Mouse (Mus musculus) heart, adult 2 months (tissue): ENCODE measurements around the gene Mpdu1. TPM values are rescaled to one million over a fixed set of nuclear protein-coding genes. Genes with fewer than 3 reads are reported as not detected.

ENCODE experiments used
- DNase-seq, 2 experiments: peaks; one replicate each; pipeline ENCODE4 v3.0.0; 2021
- H3K27ac ChIP-seq: fragments of 200-600 bp; 2 replicates; pipeline ENCODE4 v1.8.1; 2022
- H3K27me3 ChIP-seq: fragments of 200-500 bp; 2 replicates; pipeline ENCODE4 v1.6.1; 2012; ENCODE audit warnings: mild to moderate bottlenecking, low read length, inconsistent platforms, mixed read lengths; ENCODE audit not compliant: control insufficient read depth, insufficient read depth
- H3K36me3 ChIP-seq: fragments of 200-500 bp; 2 replicates; pipeline ENCODE4 v1.6.1; 2012; ENCODE audit warnings: low read length, inconsistent platforms; ENCODE audit not compliant: control insufficient read depth, insufficient read depth
- H3K4me1 ChIP-seq: fragments of 200-500 bp; 2 replicates; pipeline ENCODE4 v1.6.1; 2011; ENCODE audit warnings: low read length; ENCODE audit not compliant: control insufficient read depth, insufficient read depth
- H3K4me3 ChIP-seq: fragments of 200-600 bp; 2 replicates; pipeline ENCODE4 v1.8.1; 2022
- H3K79me2 ChIP-seq: fragments of 200-500 bp; replicated peaks from 2 replicates; pipeline ENCODE4 v1.6.1; 2012; ENCODE audit warnings: mild to moderate bottlenecking, inconsistent platforms, low read length, moderate library complexity, mixed read lengths; ENCODE audit not compliant: control insufficient read depth, insufficient read depth
- H3K9ac ChIP-seq: fragments of 200-500 bp; 2 replicates; pipeline ENCODE4 v1.6.1; 2012; ENCODE audit warnings: low read depth, mild to moderate bottlenecking, control low read depth, inconsistent platforms, low read length, mixed read lengths
- CTCF ChIP-seq: fragments of 200-600 bp; IDR thresholded peaks from 2 replicates; pipeline ENCODE4 v1.8.1; 2022; ENCODE audit warnings: antibody characterized with exemption, mild to moderate bottlenecking, moderate library complexity
- EP300 ChIP-seq: fragments of 200-500 bp; IDR thresholded peaks from 2 replicates; pipeline ENCODE4 v1.6.1; 2011; ENCODE audit warnings: low read depth, low read length, control low read depth; ENCODE audit not compliant: insufficient read depth
- POLR2A ChIP-seq: fragments of 200-500 bp; IDR thresholded peaks from 2 replicates; pipeline ENCODE4 v1.6.1; 2011; ENCODE audit warnings: mild to moderate bottlenecking, low read depth, low read length, control low read depth; ENCODE audit not compliant: insufficient read depth
- WGBS: fragments of 180-500 bp; shearing (Covaris S2); methylation state at CpG from one replicate; pipeline ENCODE4 v1.1.7; 2018; 5-methylcytosine and 5-hydroxymethylcytosine counted together
- intact Hi-C: fragments of 180-260 bp; cut with DNase I; formaldehyde crosslinking; loops from one replicate; pipeline ENCODE4 v1.15.1; 2025
- polyA plus RNA-seq: library from polyadenylated mRNA; depleted of rRNA; stranded (reverse); fragments of >200 nt; gene quantifications from 2 replicates; pipeline ENCODE4 v1.2.3, GENCODE M21; 2012
- total RNA-seq, 2 experiments: library from RNA; stranded (reverse); gene quantifications; 2 replicates each; pipeline ENCODE4 v1.2.3; 2021

Gene Mpdu1
- total and polyA plus RNA-seq, 3 experiments, result 13.7 to 40.8 (median 14.2) TPM

DNA sequence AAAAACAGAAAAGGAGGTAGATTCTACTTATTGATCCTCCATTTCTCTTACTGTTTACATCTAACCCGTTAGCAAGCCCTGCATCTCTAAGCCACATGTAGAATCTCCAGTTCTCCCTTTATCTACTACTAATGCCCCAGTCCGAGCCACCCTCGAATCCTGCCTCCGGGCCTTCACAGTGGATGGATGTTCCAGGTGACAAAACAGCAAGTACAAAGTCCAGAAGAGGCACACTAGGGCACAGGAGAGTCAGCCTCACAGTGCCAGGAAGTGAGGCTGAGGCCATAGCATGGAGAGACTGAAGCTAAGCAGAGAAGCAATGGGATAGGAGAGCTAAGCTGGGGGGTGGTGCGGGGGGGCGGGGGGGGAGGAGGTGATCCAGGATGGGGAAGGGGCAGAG lies 30.4 kb upstream of the Mpdu1 start:
- TF ChIP-seq EP300, result no peak
- no peak for TF ChIP-seq CTCF
- TF ChIP-seq POLR2A, result no peak
- no peaks in the 10 kb centered on the region for H3K79me2 ChIP-seq
- intact Hi-C loops, result no loop called here
- H3K36me3 ChIP-seq, result no peaks in the 10 kb centered on the region
- no peak overlapping the region for H3K4me3 ChIP-seq
- 0 out of 2 replicates have a peak overlapping the region, but pooled peaks have one; percentile 20 for H3K27ac ChIP-seq
- DNase-seq, result no peak
- H3K4me1 ChIP-seq, result peaks cover 9% of the 10 kb centered on the region
- WGBS, result 77% methylated on average over 6 of the region's 6 CpGs
- H3K9ac ChIP-seq, result no peak overlapping the region
- H3K27me3 ChIP-seq, result no peaks in the 10 kb centered on the region

DNA sequence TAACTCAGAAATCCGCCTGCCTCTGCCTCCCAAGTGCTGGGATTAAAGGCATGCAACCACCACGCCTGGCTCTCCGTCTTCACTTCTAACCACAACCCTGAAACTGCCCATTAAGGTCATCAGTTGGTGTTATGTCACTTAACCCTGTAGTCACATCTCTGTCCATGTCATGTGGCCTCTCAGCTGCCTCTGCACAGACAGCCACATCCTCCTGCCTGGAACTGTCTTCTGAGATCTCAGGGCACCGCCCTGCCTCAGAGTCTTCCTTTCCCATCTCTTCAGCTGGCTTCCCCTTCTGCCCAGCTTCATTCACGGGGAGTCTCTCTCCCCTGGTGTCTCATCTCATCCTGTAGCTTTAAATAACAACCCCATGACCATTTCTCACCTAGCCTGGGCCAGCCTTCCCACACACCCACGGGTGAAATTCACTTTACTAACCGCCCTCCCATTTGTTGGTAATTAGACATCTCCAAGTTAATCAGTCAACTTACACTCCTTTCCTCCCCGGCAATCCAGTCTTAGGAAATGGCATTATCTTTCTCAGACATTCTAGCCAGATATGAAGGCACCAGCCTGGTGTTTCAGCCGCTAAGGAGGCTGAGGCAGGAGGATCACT lies 29.9 kb upstream of the Mpdu1 start:
- peak in 1 of 2 experiments; percentile 52 for DNase-seq
- TF ChIP-seq POLR2A (0 out of 2 replicates have a peak, but pooled peaks have one; percentile 16), CTCF (no peak)
- 71% methylated on average over 9 of the region's 9 CpGs for WGBS
- H3K4me1 ChIP-seq, result peaks cover 9% of the 10 kb centered on the region
- no peaks in the 10 kb centered on the region for H3K79me2 ChIP-seq
- H3K9ac ChIP-seq, result no peak overlapping the region
- H3K27me3 ChIP-seq, result no peaks in the 10 kb centered on the region
- H3K36me3 ChIP-seq, result no peaks in the 10 kb centered on the region
- no peak overlapping the region for H3K4me3 ChIP-seq
- intact Hi-C loops, result no loop called here
- H3K27ac ChIP-seq, result no peak overlapping the region

DNA sequence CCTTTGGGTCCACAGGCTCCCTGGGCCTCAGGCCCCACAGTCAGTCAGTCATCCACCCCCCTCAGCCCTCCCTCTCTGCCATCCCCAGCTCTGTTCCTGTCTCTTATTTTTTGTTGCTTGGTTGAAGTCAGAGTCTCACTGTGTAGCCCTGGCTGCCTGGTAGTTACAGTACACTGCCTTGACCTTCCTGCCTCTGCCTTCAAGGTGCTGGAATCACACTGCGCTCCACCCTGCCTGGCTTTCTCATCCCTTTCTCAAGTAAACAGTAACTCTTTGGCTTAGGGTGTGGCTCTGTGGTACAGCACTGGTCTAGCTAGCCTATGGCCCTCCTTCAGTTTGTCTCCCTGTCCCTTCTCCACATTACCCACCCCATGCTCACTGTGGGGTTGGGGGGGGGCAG lies 27.4 kb upstream of the Mpdu1 start:
- Histone ChIP-seq H3K27ac (no peak overlapping the region; the same call in 1 of the 2 replicates), H3K27me3 (no peaks in the 10 kb centered on the region), H3K4me1 (peaks cover 20% of the 10 kb centered on the region), H3K36me3 (no peaks in the 10 kb centered on the region), H3K9ac (no peak overlapping the region), H3K79me2 (no peaks in the 10 kb centered on the region), H3K4me3 (no peak overlapping the region)
- no peak for DNase-seq
- intact Hi-C loops, result no loop called here
- 0 out of 2 replicates have a peak, but pooled peaks have one; percentile 5 for TF ChIP-seq POLR2A
- no peak for TF ChIP-seq CTCF
- TF ChIP-seq EP300, result no peak
- WGBS, result 96% methylated on average over 1 of the region's 1 CpGs

DNA sequence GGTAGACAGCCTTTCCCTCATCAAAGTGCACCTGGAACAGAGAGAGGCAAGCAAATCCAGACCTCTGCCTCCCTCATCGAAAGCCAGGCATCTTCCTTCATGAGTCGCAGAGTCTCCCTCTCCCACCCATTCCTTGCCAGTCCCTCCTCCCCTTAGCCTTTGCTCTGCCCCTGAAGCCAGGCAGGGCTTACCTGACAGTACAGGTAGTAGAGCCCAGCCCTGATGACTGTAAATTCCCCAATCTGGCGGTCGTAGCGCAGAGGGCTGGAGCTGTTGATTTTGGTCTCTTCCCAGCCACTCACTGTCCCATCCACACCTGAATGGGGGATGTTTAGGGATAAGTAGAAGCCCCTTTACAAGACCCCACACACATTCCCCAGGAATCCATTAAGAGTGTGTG lies 24.6 kb upstream of the Mpdu1 start:
- intact Hi-C loops, result no loop called here
- Histone ChIP-seq H3K27ac (peak overlapping the region; percentile 98), H3K4me3 (no peak overlapping the region), H3K27me3 (no peaks in the 10 kb centered on the region), H3K4me1 (peaks cover 18% of the 10 kb centered on the region), H3K36me3 (no peaks in the 10 kb centered on the region), H3K79me2 (no peaks in the 10 kb centered on the region), H3K9ac (no peak overlapping the region)
- no peak for TF ChIP-seq CTCF
- TF ChIP-seq EP300, result no peak
- no peak for TF ChIP-seq POLR2A
- no peak for DNase-seq
- WGBS, result 62% methylated on average over 5 of the region's 5 CpGs

DNA sequence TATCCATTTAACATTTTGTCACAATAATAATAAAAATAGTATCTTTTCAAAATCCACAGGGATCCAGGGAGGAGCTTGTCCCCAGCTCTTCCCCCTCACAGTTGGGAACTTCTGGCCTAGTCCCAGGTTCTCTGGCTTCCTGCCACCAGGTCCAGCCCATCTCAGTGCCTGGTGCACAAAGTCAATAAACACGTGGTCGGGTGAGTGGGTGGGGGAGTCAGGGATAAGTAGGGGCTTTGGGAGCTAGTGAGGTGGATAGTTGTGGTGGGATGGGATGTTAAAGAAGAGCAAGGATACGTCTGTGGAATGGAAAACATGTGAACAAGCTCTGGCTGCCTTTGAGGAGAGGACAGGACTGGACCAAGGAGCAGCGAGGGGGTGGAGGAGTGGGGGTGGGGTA lies 23.9 kb upstream of the Mpdu1 start:
- no peaks in the 10 kb centered on the region for H3K27me3 ChIP-seq
- H3K79me2 ChIP-seq, result no peaks in the 10 kb centered on the region
- WGBS, result 16% methylated on average over 4 of the region's 4 CpGs
- H3K27ac ChIP-seq, result peak overlapping the region; percentile 98
- no peaks in the 10 kb centered on the region for H3K36me3 ChIP-seq
- intact Hi-C loops, result loop anchor here (1.0 kb wide), 1 partner anchor 72 kb away; the partner anchor contains the start of gene Polr2a
- H3K4me3 ChIP-seq, result peak overlapping the region; percentile 54
- peaks cover 18% of the 10 kb centered on the region for H3K4me1 ChIP-seq
- peak; percentile 86 to 88 for DNase-seq
- TF ChIP-seq EP300 (no peak), POLR2A (no peak; the same call in 1 of the 2 replicates), CTCF (no peak)
- no peak overlapping the region for H3K9ac ChIP-seq

DNA sequence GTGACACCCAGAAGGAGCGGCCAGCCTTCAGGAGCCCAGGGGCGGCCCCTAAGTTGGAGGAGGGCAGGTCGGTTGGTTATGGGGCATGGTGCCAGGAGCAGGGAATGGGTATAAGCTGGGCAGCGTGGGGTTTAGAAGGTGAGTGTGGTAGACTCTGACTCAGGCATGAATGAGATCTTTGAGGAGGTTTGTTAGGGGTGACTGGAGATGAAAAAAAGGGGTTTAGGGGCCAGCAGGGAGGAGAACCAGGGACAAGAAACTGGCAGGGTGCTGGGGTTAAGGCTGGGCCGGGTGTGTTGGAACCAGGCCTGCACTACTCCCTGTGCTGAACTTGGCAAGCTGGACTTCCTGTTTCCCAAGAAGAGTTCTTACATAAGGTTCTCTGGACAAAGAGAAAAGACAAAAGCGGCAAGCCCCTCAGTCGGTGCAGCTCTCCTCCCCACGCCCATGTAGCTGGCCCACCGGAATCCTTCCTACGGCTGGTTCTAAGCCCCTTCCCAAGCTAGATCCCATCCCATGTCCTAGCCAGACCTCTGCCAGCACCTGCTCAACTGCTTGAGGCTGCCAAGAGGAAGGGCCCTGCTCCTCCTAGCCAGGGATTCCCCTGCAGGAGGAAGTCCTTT lies 23.2 kb upstream of the Mpdu1 start, which contains the start of gene Tnfsf13:
Gene Tnfsf13 (minus strand): TSS at position 259 of the 623 bp plus-strand sequence.
- H3K27me3 ChIP-seq, result no peaks in the 10 kb centered on the region
- peak within 1 kb of the TSS; percentile 79 for H3K9ac ChIP-seq
- TF ChIP-seq CTCF (no peak), EP300 (peak; percentile 93), POLR2A (peak; percentile 99)
- peak within 1 kb of the TSS; percentile 54 for H3K4me3 ChIP-seq
- 5% methylated on average over 10 of the region's 10 CpGs for WGBS
- intact Hi-C loops, result loop anchor here (1.0 kb wide), 1 partner anchor 73 kb away; the partner anchor contains the start of gene Polr2a
- DNase-seq, result peak; percentile 83 to 92
- H3K79me2 ChIP-seq, result no peaks in the 10 kb centered on the region
- peak within 1 kb of the TSS; percentile 98 for H3K27ac ChIP-seq
- H3K4me1 ChIP-seq, result peaks cover 18% of the 10 kb centered on the region
- no peaks in the 10 kb centered on the region for H3K36me3 ChIP-seq
